Mouse (Mus musculus) limb, embryonic 14.5 days (tissue): ENCODE results near the gene 2410137M14Rik. TPM values are rescaled to one million over a fixed set of nuclear protein-coding genes. Genes with fewer than 3 reads are reported as not detected.

Experiments used
- ATAC-seq: fragments of 200-750 bp; cut with Nextera tagmentation; 2 replicates; pipeline ENCODE4 v1.8.0; 2017; ENCODE audit warnings: low read depth, moderate number of reproducible peaks, moderate TSS enrichment; ENCODE audit not compliant: low FRiP score
- DNase-seq: peaks from one replicate; pipeline ENCODE4 v3.0.0-alpha.2; 2015; ENCODE audit warnings: low spot score
- H3K27ac ChIP-seq: fragments of 300-500 bp; sonication (generic); replicated peaks from 2 replicates; pipeline ENCODE4 v1.5.1; 2014; ENCODE audit warnings: low read depth, mild to moderate bottlenecking, low read length, moderate library complexity, mixed read lengths
- H3K27me3 ChIP-seq: fragments of 300-500 bp; sonication (generic); 2 replicates; pipeline ENCODE4 v1.6.1; 2014; ENCODE audit warnings: low read length, mixed read lengths; ENCODE audit not compliant: control insufficient read depth, insufficient read depth
- H3K36me3 ChIP-seq: fragments of 300-500 bp; sonication (generic); 2 replicates; pipeline ENCODE4 v1.6.1; 2014; ENCODE audit warnings: mild to moderate bottlenecking, low read length, moderate library complexity, mixed read lengths; ENCODE audit not compliant: control insufficient read depth, insufficient read depth
- H3K4me1 ChIP-seq: fragments of 300-500 bp; sonication (generic); 2 replicates; pipeline ENCODE4 v1.6.1; 2014; ENCODE audit warnings: antibody characterized with exemption, low read length, mixed read lengths; ENCODE audit not compliant: control insufficient read depth, insufficient read depth
- H3K4me2 ChIP-seq: fragments of 300-500 bp; sonication (generic); replicated peaks from 2 replicates; pipeline ENCODE4 v1.6.1; 2014; ENCODE audit warnings: low read depth, mild to moderate bottlenecking, low read length, moderate library complexity; ENCODE audit not compliant: severe bottlenecking
- H3K4me3 ChIP-seq: fragments of 300-500 bp; sonication (generic); replicated peaks from 2 replicates; pipeline ENCODE4 v1.5.1; 2014; ENCODE audit warnings: low read length
- H3K9ac ChIP-seq: fragments of 300-500 bp; sonication (generic); 2 replicates; pipeline ENCODE4 v1.6.1; 2014; ENCODE audit warnings: mild to moderate bottlenecking, low read depth, low read length, moderate library complexity; ENCODE audit not compliant: severe bottlenecking
- H3K9me3 ChIP-seq: fragments of 300-500 bp; sonication (generic); 2 replicates; pipeline ENCODE4 v1.6.1; 2016; ENCODE audit warnings: low read length; ENCODE audit not compliant: control insufficient read depth
- POLR2A ChIP-seq: fragments of 200-500 bp; IDR thresholded peaks from 2 replicates; pipeline ENCODE4 v1.8.0; 2012; ENCODE audit warnings: inconsistent platforms, mild to moderate bottlenecking, moderate library complexity, borderline replicate concordance; ENCODE audit not compliant: insufficient read depth, insufficient read length; ENCODE audit errors: extremely low read depth
- WGBS: fragments of 180-500 bp; shearing (Covaris S2); extraction: QIAGEN DNeasy Blood & Tissue Kit; methylation state at CpG from one replicate; pipeline ENCODE4 v1.1.7; 2014; 5-methylcytosine and 5-hydroxymethylcytosine counted together
- polyA plus RNA-seq, 2 experiments: library from polyadenylated mRNA; depleted of rRNA in 1 of 2; stranded (reverse) in 1 of 2; unstranded in 1 of 2; fragments of >200 nt; fragmentation: Nextera tagmentation in 1 of 2; extraction: Ambion mirVana in 1 of 2; gene quantifications; 2 replicates each; pipeline versions ENCODE4 v1.2.1 to v1.2.3; 2012 to 2014

Gene 2410137M14Rik
- polyA plus RNA-seq, 2 experiments = 0.53 TPM; not detected in 1

DNA sequence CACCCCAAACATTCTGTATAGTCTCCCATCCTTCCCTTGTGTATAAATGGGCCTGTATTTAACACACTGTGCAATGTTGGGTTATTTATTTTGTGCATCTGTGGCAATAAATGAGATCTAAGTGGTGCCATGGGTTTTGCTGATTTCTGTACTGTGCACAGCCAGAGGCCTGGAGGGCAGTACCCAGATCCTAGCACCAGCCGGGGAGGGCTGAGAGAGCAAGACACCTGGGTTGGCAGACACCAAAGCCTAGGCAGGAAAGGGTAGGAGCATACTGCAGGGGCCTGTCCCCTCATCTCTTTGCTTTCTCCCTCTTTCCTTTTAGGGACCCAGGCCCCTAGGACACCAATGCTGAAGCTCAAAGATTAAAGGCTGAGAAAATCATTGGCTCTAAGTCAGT, 32.8 kb downstream of the 2410137M14Rik start:
- H3K27me3 ChIP-seq = peaks cover 20% of the 10 kb centered on the region
- DNase-seq = no peak
- H3K4me1 ChIP-seq = peaks cover 4% of the 10 kb centered on the region
- WGBS = 95% methylated on average over 1 of the region's 1 CpGs
- TF ChIP-seq POLR2A = no peak
- H3K27ac ChIP-seq = no peak overlapping the region
- H3K4me2 ChIP-seq = no peak overlapping the region
- peaks cover 12% of the 10 kb centered on the region for H3K36me3 ChIP-seq
- no peaks in the 10 kb centered on the region for H3K9me3 ChIP-seq
- H3K9ac ChIP-seq = no peak overlapping the region
- no peak overlapping the region for H3K4me3 ChIP-seq
- ATAC-seq = no peak

GRCm38 (mm10) chr17:36947051-36947819, 33.8 kb downstream of the 2410137M14Rik start:
- Histone ChIP-seq H3K9me3 (no peaks in the 10 kb centered on the region), H3K9ac (peak overlapping the region; percentile 69), H3K27ac (no peak overlapping the region), H3K4me1 (peaks cover 8% of the 10 kb centered on the region), H3K27me3 (peaks cover 30% of the 10 kb centered on the region), H3K4me3 (peak overlapping the region; percentile 47), H3K4me2 (peak overlapping the region; percentile 98), H3K36me3 (peaks cover 12% of the 10 kb centered on the region)
- TF ChIP-seq POLR2A = no peak
- peak; percentile 14; the same call in 1 of the 2 replicates for ATAC-seq
- 2% methylated on average over 49 of the region's 62 CpGs for WGBS
- peak; percentile 30 for DNase-seq

DNA sequence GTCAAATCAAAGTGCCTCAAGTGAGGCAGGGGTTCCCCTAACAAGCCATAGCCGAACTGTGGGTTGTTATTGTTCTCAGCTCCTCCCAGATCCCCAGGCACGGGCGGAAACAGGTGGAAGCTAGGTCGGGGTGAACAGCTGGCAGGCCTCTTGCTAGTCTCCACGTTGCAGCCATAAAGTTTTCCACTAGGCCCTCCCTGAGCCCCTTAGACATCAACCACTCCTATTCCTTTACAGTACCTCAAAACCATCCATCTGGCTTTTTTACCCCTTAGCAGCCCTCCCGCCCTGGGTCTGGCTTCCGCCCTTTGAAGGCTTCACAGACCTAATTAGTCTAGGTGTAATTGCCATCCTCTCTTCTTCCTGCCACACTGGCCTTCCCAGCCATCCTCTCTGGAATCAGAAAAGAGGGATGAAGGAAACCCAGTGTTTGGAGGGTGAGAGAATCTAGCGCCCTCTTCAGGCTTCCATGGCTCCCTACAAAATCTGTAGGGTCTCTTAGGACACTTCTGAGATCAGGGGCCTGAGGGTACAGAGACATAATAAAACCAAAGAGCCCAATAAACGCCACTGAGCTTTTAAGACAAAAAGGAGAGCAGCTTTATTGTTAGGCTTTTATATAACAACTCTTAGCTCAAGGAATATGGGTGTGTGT, 36.8 kb downstream of the 2410137M14Rik start:
- DNase-seq (peak; percentile 69), ATAC-seq (0 out of 2 replicates have a peak, but pooled peaks have one; percentile 35)
- Histone ChIP-seq H3K9ac (no peak overlapping the region), H3K27me3 (peaks cover 32% of the 10 kb centered on the region), H3K4me1 (0 out of 2 replicates have a peak, but pooled peaks cover 4% of the 10 kb centered on the region), H3K4me2 (peak overlapping the region; percentile 83; the same call in 1 of the 2 replicates), H3K27ac (no peak overlapping the region), H3K4me3 (0 out of 2 replicates have a peak overlapping the region, but pooled peaks have one; percentile 4), H3K9me3 (no peaks in the 10 kb centered on the region), H3K36me3 (peaks cover 6% of the 10 kb centered on the region)
- 7% methylated on average over 8 of the region's 9 CpGs for WGBS
- no peak for TF ChIP-seq POLR2A

DNA sequence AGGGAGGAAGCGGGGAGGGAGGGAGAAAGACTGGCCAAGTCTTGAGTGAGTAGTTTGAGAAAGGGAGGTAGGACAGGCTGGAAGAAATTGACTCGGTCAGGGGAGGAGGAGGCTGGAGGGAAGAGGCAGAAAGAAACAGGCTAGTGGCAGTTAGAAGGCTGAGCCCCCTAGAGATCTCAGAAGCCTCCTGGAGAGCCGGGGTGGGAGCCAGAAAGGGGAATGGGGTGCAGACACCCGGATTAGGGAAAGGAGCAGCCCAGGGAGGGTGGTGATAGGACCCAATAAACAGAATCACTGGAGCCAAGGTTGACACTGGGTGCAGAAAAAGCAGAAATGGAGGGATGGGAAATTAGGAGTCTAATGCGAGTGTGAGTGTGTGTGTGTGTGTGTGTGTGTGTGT, 37.3 kb downstream of the 2410137M14Rik start:
- peak overlapping the region; percentile 45 for H3K4me3 ChIP-seq

DNA sequence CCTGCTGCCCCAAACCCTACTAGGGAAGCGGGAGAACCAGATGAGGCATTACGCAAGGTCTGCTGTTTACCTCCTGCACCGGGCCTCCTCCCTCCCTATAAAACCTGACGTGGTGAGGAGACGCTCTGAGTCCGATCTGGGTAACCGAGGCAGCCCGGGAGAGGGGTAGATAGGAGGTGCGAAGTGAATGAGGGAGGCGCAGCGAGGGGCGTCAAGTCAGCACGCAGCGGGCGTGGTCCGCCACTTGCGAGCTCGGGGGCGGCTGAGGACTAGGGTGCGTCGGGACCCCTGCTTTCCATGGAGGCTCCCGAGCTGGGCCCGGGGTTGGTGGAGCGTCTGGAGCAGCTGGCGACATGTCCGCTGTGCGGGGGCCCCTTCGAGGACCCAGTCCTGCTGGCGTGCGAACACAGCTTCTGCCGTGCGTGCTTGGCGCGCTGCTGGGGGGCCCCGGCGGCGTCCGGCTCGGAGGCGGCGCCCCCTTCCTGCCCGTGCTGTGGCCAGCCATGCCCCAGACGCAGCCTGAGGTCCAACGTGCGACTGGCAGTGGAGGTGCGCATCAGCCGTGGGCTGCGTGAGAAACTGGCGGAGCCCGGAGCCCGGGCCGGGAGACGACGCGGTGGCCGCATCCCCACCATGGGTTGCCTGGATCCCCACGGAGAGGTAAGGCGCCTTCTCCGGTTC, 38.1 kb downstream of the 2410137M14Rik start, which contains the start of gene Rnf39:
TSS of gene Rnf39 (plus strand) at position 128 of the 681 bp plus-strand sequence.
- H3K36me3 ChIP-seq = no peaks in the 10 kb centered on the region
- TF ChIP-seq POLR2A = no peak
- H3K9ac ChIP-seq = peak within 1 kb of the TSS; percentile 45
- H3K27ac ChIP-seq = no peak within 1 kb of the TSS; the same call in 1 of the 2 replicates
- ATAC-seq (no peak; the same call in 1 of the 2 replicates), DNase-seq (peak; percentile 11)
- peaks cover 32% of the 10 kb centered on the region for H3K27me3 ChIP-seq
- 0 out of 2 replicates have a peak, but pooled peaks cover 4% of the 10 kb centered on the region for H3K4me1 ChIP-seq
- H3K9me3 ChIP-seq = no peaks in the 10 kb centered on the region
- WGBS = 2% methylated on average over 44 of the region's 59 CpGs
- H3K4me3 ChIP-seq = peak within 1 kb of the TSS; percentile 45
- H3K4me2 ChIP-seq = peak within 1 kb of the TSS; percentile 83

More for the DNA sequence above, 37.3 kb downstream of the 2410137M14Rik start:
- Histone ChIP-seq H3K27ac (no peak overlapping the region), H3K4me1 (0 out of 2 replicates have a peak, but pooled peaks cover 4% of the 10 kb centered on the region), H3K9me3 (no peaks in the 10 kb centered on the region), H3K9ac (0 out of 2 replicates have a peak overlapping the region, but pooled peaks have one; percentile 45), H3K4me2 (peak overlapping the region; percentile 83), H3K36me3 (peaks cover under 1% of the 10 kb centered on the region), H3K27me3 (peaks cover 32% of the 10 kb centered on the region)
- no peak for ATAC-seq
- 6% methylated on average over 5 of the region's 5 CpGs for WGBS
- TF ChIP-seq POLR2A = no peak
- no peak for DNase-seq
